Mouse (Mus musculus) Muller cell, postnatal 12 days (primary cell): Measurements from ENCODE around the gene Mboat2.

Experiments used
- DNase-seq: peaks from one replicate; pipeline ENCODE4 v3.0.0-alpha.2; 2015; ENCODE audit errors: inconsistent ontology term

The Mboat2 gene

GRCm38 (mm10) chr12:24830766-24831152, at the start of gene Mboat2:
TSS of gene Mboat2 (plus strand) at chr12:24830879.
- DNase-seq: no peak

DNA sequence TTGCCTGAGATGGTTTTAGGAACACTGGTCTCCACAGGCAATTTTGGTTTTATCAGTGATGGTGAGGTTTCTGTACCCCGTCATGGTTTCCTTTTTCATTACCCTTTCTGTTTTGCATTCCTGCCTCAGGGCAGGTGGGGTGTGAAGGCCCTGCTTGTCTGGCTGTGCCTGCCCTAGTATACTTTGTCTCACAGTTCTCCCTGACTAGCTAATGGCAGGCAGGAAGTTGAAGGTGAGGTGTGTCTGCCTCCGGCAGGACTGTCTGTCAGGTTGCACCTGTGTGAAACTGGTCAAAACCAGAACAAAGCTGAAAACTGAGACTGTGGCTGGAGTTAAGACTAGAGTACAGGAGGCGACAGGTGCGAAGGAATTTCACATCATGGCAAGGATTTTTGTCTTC, 46.9 kb upstream of the Mboat2 start:
- no peak for DNase-seq

GRCm38 (mm10) chr12:24785882-24786281, 44.8 kb upstream of the Mboat2 start:
- DNase-seq: no peak

DNA sequence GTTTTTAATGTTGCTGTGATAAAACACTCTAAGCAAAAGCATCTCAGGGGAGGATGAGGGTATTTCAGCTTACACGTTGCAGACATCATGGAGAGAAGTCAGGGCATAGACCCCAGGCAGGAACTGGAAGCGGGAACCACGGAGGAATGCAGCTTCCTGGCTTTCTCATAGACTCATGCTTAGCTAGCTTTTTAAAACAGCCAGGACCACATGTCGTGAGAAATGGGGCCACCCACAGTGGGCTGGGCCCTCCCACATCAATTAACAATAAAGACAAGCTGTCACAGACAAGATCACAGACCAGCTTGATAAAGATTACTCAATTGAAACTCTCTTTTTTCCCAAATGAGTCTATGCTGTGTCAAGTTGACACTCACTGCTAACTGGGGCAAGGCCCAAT, 44.4 kb upstream of the Mboat2 start:
- peak; percentile 39 for DNase-seq

DNA sequence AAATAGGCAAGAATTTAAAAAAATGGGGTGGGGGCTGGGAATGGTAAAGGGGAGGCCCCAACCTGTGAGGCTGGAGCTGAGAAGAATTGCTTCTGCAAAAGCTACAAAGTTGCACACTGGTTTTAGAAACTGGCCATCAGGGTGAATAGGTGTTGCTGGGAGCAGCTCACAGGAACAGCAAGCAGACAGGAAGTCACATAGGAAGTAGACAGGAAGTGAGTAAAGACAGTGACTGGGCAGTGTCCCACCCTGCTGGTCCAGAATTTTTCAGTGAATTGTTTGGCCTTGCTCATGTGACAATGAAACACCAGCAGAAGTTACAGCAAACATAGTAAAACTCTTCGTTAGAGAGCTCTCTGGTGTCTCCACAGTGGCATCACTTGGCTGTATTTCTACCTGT, 41.0 kb upstream of the Mboat2 start:
- no peak for DNase-seq

DNA sequence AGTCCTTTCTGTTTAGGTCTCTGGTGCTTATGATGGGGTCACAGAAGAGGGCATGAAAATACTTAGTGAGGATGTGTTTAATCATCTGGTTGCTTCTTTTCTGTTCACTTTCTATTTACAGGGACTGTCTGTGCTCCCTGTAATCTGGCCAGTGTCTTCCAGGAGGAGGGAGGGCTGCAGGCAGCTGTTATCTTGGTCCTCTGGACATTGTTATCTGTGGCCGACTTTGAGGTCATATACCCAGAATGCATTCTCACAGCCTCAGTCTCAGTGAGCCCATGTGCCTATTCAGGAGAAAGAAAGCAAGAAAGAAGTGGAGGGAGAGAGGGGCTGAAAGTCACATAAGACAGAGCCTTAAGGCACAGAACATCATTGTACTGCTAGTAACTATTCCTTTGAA, 19.4 kb upstream of the Mboat2 start:
- no peak for DNase-seq

GRCm38 (mm10) chr12:24811906-24812305, 18.8 kb upstream of the Mboat2 start:
- DNase-seq: peak; percentile 19

- no peak for DNase-seq
These were observed 7.8 kb upstream of the Mboat2 start for GRCm38 (mm10) chr12:24822831-24823230.

GRCm38 (mm10) chr12:24823636-24824354, 6.9 kb upstream of the Mboat2 start:
- DNase-seq: peak; percentile 46

GRCm38 (mm10) chr12:24830086-24830485, 593 bp upstream of the Mboat2 start:
- no peak for DNase-seq

DNA sequence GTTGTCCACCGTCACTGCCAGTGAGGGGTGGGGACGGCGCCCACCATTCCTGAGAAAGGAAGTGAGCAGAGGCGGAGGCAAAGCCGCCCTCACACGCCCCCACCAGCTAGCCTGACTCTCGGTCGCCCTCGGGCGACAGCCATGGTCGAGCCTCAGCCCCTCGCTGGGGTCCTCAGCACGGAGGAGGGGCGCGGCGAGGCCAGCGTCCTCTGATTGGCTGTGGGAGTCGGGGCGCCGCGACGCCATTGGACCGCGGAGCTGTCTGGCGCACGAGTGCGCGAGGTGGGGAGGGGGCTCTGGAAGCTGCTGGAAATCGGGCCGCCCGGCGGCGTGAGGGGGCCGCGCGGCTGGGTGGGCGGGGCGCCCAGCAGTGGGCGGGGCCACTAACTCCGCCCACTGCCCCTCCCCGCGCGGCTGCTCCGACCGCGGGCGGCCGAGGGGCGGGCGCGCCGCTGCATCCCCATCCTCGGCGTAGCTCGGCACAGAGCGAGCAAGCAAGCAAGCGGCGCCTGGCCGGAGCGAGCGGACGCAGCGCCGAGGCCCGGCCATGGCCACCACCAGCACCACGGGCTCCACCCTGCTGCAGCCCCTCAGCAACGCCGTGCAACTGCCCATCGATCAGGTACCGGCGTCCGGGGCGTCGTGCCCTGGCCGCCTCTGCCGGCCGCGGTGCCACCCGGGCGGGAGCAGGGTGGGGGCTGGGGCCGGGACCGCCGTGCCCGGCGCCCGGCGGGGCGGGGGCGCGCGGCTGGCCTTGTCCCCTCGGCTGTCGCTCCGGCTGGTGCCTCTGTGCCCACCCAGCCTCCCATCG, 679 bp downstream of the Mboat2 start:
- peak; percentile 98 for DNase-seq

DNA sequence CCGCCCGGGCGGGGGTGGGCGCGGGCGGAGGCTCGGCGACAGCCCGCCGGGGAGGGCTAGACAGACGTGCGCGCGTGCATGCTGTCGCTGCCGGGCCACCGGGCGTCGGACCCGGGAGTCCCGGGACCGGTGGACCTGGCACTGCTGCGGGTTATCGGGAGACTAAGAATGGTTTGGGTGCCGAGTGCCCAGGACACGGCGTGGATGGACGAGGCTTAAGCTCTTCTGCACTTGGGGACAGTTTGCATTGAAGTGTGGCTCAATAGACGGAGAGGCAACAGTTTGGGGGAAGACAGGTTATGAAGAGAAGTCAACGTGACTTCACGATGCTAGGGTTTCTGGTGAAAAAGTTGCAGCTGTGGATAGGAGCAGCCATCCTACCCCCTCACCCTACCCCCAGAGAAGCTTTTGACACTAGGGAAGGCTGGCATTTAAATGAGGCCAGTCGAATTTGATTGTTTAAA, 1.3 kb downstream of the Mboat2 start:
- peak; percentile 20 for DNase-seq

DNA sequence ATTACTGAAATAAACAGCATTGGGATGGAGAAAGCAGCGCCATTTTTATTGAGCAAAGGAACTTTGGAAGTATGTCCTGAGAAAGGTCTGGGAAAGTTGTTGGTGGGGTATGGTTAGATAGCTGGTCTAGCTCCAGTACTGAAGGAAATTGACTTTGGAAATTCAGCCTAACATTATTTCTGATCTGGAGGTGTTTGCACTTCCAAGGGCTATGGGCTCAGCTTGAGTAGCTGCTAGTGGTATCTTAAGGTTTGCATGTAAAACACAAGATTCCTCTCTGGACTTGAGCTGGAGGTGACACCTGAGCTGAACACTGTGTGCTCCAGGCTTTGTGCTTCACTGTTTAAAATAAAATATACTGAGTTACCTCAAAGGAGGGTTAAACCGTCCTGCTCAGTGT, 1.8 kb downstream of the Mboat2 start:
- no peak for DNase-seq

- no peak for DNase-seq
These were observed 7.3 kb downstream of the Mboat2 start for GRCm38 (mm10) chr12:24837947-24838346.

GRCm38 (mm10) chr12:24841115-24841879, 10.6 kb downstream of the Mboat2 start:
- DNase-seq: peak; percentile 89

- DNase-seq: peak; percentile 52
These were observed 11.7 kb downstream of the Mboat2 start for GRCm38 (mm10) chr12:24842299-24842910.

- DNase-seq: no peak
These were observed 12.9 kb downstream of the Mboat2 start for GRCm38 (mm10) chr12:24843395-24844072.

DNA sequence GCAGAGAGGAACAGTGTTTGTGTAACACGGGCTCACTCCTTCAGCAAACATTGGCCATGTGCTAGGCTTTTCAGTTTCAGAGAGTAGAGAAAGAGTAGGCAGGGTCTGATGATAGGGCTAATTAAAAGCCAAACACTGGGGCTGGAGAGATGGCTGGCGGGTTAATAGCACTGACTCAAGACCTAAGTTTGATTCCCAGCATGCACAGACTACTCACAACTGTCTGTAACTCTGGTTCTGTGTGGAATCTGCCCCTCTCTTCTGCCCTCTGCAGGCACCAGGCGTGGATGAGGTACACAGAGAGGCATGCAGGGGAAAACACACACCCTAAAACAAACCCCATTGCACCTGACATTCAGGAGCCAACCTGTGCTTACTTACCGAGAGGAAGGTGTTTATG, 14.7 kb downstream of the Mboat2 start:
- no peak for DNase-seq

DNA sequence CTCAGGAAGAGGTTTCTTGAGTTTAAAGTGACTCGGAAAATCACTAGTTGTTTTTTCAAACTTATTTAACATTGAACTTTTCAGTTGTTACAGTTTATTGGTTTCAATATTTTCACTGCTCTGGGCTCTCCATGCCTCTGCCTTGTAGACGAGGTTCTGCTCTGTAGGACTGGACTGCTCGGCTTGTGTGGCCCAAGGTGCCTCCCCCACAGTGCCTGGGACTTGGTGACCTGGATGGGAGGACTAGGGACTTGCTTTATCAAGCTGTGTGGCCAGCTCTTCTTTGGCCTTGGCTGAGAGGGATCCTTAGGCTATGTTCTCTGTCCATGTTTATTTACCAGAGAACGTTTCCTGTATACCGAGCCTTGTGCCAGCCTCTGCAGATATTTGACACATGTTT, 17.4 kb downstream of the Mboat2 start:
- no peak for DNase-seq

- DNase-seq: peak; percentile 43
These were observed 26.7 kb downstream of the Mboat2 start for GRCm38 (mm10) chr12:24857354-24857753.

DNA sequence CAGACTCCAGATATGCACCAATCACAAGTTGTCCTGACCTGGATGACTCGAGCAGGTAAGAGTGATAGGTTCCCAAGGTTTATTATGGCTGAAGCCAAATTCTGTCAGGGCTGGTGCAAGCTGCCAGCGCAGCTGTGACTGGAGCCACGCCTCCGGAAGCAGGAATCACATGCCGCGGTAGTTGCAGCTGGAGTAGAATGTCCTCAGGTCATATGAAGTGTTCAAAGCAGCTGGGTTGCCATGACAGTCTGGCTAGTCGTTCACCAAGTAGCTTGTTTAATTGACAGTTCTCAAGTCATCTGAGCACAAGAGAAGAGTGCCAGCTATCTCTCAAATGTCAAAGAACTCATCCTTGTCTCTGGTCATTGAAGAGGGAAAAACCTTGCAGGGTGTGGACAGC, 28.7 kb downstream of the Mboat2 start:
- DNase-seq: no peak
